Mouse (Mus musculus) adrenal gland, adult (tissue): ENCODE data around the gene Use1.
A peak's percentile ranks its signal among the peaks of the same experiment; 100 is the strongest.

Experiments
- DNase-seq, 2 experiments: peaks; one replicate each; pipeline ENCODE4 v3.0.0; 2022 to 2023; ENCODE audit warnings: low spot score in 1 of 2; ENCODE audit not compliant: inconsistent age in 2 of 2

Use1 gene

DNA sequence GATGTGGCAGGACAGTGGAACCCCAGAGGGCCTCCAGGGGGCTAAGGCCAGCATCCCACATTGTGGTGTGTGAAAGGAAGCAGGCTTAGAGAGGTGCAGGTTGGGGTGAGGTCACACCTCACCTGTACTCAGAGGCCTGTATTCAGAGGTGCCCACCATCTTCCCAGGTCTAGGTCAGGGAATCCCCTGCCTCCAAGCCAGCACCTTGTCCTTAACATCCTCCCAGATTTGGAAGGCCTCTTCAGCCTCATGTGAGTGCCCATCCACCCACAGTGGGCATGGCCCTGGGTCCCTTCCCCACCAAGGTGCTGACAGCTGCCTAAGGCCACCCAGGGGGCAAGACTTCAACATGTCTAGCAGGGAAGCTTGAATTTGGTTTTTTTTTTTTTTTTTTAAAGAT lies 34.8 kb downstream of the Use1 start:
- peak in 1 of 2 experiments; percentile 20 for DNase-seq

DNA sequence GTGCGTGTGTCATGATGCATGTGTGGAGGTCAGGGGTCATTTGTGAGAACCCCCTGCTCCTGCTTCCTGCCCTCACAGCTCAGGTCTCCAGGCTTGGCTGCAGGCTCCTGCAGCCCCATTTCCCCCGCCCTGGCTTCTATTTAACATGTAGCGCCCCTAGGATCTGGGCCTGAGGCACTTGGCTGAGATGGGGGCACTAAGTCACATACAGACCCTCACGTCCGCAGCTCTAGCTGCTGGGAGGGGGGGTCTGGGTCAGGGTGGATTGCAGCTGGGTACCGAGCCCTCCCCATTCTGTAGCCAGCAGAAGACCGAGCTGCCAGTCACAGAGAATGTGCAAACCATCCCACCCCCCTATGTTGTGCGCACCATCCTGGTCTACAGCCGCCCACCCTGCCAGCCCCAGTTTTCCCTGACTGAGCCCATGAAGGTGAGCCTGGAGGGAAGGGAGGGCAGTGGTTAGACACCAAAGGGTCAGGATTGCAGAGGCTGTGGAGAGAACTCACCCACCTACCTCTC lies 35.9 kb downstream of the Use1 start:
- DNase-seq = peak in 1 of 2 experiments; percentile 19

DNA sequence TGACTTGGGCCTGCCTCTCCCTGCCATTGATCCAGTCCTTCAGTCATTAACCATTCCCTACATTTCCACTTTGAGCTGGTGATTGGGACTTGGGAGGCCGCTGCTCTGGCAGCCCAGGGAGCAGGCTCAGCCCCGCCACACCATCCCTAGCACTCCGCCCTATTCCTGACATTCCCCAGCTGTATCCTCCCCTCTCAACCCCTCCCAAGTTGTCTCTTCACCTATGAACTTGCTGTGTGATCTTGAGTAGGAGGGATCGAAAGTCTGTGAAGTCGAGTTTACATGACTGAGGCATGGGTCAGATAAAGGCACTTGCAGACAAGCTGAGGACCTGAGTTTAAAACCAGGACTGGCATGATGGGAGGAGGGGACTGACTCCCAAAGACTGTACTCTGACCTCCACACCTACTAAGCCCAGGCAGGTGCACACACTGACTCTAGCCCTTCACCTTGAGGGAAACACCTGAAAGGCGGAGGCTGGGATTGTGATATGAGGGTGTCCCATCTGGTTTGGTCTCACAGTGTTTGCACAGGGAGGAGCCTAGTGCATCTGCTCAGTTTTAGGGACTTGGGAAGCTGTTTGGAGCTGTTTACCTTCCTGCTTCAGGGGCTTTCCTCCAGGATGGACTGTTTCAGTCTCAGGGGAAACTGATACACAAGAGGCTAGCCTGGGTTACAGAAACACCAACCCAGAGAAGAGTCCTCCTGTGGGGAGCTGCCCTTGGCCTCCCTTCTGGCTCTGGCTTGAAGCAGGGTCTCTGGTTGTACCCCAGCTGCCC lies 36.6 kb downstream of the Use1 start:
- DNase-seq = peak in 1 of 2 experiments; percentile 18

DNA sequence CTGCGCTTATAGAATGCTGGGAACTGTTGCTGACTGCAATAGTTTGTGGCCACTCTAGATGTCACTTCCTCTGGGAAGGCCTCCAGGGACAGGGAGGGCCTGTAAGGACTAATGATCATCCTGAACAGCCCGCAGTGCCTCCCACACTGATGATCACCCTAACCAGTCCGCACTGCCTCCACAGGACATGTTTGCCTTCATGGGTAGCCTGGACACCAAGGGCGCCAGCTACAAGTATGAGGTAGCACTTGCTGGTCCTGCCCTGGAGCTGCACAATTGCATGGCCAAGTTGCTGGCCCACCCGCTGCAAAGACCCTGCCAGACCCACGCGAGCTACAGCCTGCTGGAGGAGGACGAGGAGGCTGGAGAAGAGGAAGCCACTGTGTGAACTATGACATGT lies 37.4 kb downstream of the Use1 start:
- no peak for DNase-seq

DNA sequence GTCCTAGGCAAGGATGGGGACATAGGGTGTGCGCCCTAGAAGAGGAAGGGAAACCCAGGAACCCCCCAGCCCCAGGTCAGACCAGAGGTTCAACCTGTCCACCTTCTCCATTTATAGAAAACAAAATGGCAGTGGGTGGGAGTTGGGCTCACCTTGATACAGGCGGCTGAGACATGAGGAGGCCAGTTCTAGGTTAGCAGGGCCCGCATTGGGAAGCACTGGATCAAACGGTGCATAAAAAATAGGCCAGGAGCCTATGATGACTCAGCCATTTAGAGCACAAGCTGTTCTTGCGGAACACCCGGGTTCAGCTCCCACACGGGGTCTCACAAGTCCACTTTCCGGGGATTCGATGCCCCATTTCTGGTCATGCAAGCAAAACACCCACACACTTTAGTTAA lies 38.3 kb downstream of the Use1 start:
- peak; percentile 63 to 73 for DNase-seq

DNA sequence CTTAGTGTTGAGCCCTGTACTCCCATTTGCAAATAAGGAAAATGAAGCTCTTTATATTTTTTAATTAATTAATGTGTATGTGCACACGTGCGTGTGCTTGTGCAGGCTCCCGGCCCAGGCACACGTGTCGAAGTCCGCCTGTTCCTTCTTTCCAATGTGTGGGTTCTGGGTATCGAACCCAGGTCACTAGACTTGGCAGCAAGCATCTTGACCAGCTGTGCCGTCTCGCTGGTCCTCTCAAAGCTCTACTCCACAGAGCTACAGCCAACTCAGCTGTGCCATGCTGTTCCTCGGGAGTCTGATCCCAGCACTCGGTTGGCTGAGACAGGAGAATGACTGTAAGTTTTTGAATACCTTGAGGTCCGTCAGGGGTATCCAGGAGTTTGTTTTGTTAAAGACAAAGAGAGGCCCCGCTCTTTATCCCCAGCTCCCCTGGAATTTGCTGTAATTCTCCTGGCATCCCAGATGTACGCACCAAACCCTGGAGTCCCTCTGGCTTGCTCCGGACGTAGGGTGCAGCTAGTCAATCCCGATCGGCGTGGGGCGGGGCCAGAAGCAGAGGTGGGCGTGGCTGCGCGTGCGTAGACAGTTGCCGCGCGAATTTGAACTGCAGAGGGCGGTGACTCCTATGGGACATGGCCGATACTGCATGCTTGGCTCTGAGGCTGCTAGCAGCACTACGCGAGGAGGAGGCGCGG lies 38.9 kb downstream of the Use1 start, which contains the start of gene Ankle1:
Ankle1 (plus strand) TSS at position 610 of the 698 bp plus-strand sequence.
- peak; percentile 96 to 100 for DNase-seq

DNA sequence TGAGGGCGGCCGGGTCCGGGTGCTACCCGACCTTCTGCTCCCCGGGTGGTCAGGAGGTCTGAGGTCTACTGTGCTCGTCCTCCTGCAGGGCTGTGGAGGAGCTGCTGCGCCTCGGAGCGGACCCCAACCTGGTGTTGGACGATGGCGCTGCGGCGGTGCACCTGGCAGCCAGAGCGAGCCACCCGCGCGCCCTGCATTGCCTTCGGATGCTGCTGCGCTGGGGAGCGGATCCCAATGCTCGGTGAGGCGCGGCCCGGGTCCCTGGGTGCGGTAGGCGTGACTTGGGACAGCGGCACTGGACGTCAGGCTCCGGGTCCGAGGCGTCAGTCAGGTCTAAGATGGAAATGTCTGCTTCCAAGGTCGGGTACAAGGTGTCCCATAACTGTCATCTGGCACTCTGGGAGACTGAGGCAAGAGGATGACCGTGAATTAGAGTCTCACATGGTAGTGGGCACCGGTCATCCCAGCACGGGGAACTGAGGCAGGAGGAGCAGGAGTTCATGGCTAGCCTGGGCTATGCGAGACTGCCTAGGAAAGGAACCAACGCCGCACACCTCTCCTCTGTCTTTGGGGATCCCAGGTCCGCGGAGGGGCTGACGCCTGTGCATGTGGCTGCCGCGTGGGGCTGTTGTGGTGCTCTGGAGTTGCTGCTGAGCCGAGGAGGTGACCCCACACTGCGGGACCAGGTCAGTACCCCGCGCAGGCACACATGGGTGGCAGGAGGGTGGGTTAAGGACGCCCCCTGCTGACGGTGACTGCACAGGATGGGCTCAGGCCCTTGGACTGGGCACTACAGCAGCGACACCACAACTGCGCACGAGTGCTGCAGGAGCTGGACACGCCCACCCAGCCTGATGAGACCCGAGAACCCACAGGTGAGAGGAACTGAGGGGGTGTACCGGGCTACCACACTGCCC lies 39.7 kb downstream of the Use1 start:
- peak; percentile 70 to 81 for DNase-seq

DNA sequence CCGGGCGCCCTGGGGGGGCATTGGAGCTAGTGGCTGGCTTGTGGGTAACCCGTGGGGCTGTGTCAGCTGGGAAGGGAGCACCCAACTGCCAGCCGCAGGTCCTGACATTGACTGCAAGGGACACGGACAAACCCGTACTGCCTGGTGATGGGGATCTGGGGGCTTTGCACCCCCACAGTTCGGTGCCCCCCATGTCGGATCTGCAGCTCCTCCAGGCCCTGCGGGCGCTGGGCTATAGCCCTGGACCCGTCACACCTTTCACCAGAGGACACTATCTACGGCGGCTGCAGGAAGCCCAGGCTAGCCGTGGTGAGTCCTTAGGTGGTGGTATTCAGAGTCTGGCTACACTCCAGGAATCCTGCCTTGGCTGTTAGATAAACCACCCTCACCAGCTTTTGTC lies 40.8 kb downstream of the Use1 start:
- no peak for DNase-seq

DNA sequence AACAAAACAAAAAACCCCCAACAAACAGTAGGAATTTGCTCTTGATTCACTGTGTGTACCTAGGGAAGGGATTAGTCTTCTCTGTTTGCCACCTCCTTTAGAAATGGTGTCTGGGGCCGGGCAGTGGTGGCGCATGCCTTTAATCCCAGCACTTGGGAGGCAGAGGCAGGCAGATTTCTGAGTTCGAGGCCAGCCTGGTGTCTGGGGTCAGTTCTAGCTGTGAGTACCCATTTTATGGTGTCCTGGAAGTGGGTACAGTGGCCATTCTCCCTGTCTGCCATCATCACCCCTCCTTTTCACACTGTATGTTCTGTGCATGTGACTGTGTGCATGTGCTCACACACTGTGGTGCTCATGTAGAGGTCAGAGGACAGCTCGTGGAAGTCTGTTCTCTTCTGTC lies 41.6 kb downstream of the Use1 start:
- no peak for DNase-seq

DNA sequence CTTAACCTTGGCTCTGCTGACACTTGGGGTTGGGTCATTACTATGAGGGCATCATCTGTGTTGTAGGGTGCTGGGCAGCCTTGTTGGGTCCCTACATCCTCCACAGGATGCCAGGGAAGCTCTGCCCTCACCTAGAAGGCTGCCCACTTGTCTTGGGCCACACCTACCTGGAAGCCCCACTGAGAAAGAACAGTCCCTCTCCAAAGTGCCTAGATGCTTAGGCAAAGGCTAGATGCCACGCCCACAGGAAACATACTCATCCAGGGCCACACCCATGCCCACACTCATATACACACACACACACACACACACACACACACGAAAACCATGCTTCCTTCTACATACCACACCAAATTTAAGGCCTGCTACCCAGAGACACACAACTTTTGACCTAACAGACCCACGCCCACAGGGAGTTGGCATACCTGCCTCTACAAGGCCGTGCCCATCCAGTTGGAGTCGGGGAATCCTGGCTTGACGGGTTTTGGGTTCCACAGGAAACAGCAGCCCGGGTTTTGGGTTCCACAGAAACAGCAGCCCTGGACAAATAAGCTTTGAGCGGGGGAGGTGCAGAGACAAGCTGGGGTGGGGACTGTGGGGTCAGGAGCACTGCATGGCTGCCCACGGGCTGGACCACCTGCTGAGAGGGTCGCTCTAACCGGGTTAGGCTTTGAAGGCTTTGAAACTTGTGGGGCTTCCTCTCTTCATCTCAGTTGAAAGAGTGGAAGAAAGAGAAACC lies 45.1 kb downstream of the Use1 start:
- no peak for DNase-seq
